Mouse (Mus musculus) CH12.LX (cell line): ENCODE data around the gene Pafah1b3. TPM values are rescaled to one million over a fixed set of nuclear protein-coding genes. Genes with fewer than 3 reads are reported as not detected.

Experiments used
- DNase-seq: peaks from one replicate; pipeline ENCODE4 v3.0.0-alpha.2; 2013; ENCODE audit errors: extremely low read depth
- H3K27ac ChIP-seq: 2 replicates; pipeline ENCODE4 v1.5.1; 2012; ENCODE audit warnings: low read depth, mild to moderate bottlenecking, control low read depth, moderate library complexity; ENCODE audit not compliant: insufficient read depth
- H3K27me3 ChIP-seq: replicated peaks from 2 replicates; pipeline ENCODE3; 2012; ENCODE audit warnings: inconsistent platforms
- H3K36me3 ChIP-seq, 2 experiments: replicated peaks in 1 of 2; 2 replicates each; pipeline versions ENCODE3 to v1.6.1; 2012; ENCODE audit warnings: inconsistent platforms in 1 of 2, low read length in 1 of 2, mild to moderate bottlenecking in 1 of 2, mixed read lengths in 1 of 2, moderate library complexity in 1 of 2; ENCODE audit not compliant: control insufficient read depth in 1 of 2, insufficient read depth in 1 of 2
- H3K4me1 ChIP-seq, 2 experiments: 2 replicates each; pipeline ENCODE4 v1.6.1; 2012; ENCODE audit warnings: inconsistent platforms in 1 of 2, moderate library complexity in 1 of 2; ENCODE audit not compliant: insufficient read depth in 2 of 2, control insufficient read depth in 1 of 2
- H3K4me2 ChIP-seq: 2 replicates; pipeline ENCODE4 v1.6.1; 2012; ENCODE audit warnings: low read depth, mild to moderate bottlenecking, control low read depth; ENCODE audit not compliant: poor library complexity, insufficient read depth, severe bottlenecking
- H3K4me3 ChIP-seq, 3 experiments: fragments of 150-350 bp in 1 of 3; sonication (generic) in 1 of 3; replicated peaks in 1 of 3; 2 replicates each; pipeline versions ENCODE3 to v1.5.1; 2011 to 2012; ENCODE audit warnings: low read depth in 2 of 3, low read length in 2 of 3, mild to moderate bottlenecking in 2 of 3, moderate library complexity in 2 of 3, control low read depth in 1 of 3, improper control_type of control experiment in 1 of 3, inconsistent platforms in 1 of 3, mixed read lengths in 1 of 3; ENCODE audit not compliant: poor library complexity in 1 of 3
- H3K79me2 ChIP-seq: replicated peaks from 2 replicates; pipeline ENCODE4 v1.6.1; 2012; ENCODE audit warnings: mild to moderate bottlenecking, moderate library complexity; ENCODE audit not compliant: control insufficient read depth, poor library complexity, insufficient read depth, severe bottlenecking; ENCODE audit errors: extremely low read depth
- H3K9ac ChIP-seq: 2 replicates; pipeline ENCODE4 v1.6.1; 2012; ENCODE audit warnings: low read depth, mild to moderate bottlenecking, control low read depth, moderate library complexity; ENCODE audit not compliant: insufficient read depth
- H3K9me3 ChIP-seq: replicated peaks from 2 replicates; pipeline ENCODE3; 2012; ENCODE audit warnings: low read length, inconsistent platforms, mixed read lengths
- BHLHE40 ChIP-seq: IDR thresholded peaks from 2 replicates; pipeline ENCODE4 v1.6.1; 2011; ENCODE audit warnings: mild to moderate bottlenecking, low read depth, low read length, improper control_type of control experiment
- CHD2 ChIP-seq: IDR thresholded peaks from 2 replicates; pipeline ENCODE4 v1.6.1; 2011; ENCODE audit warnings: low read length, improper control_type of control experiment
- CTCF ChIP-seq, 2 experiments: IDR thresholded peaks in 1 of 2; conservative IDR thresholded peaks in 1 of 2; 2 replicates each; pipeline ENCODE4 v1.5.1; 2011 to 2012; ENCODE audit warnings: low read depth in 2 of 2, low read length in 2 of 2, improper control_type of control experiment in 1 of 2, inconsistent platforms in 1 of 2, mild to moderate bottlenecking in 1 of 2, moderate library complexity in 1 of 2
- ELF1 ChIP-seq: IDR thresholded peaks from 2 replicates; pipeline ENCODE4 v1.6.1; 2014; ENCODE audit warnings: low read depth, mild to moderate bottlenecking, inconsistent platforms, low read length, improper control_type of control experiment
- ETS1 ChIP-seq: conservative IDR thresholded peaks from 2 replicates; pipeline ENCODE4 v1.6.1; 2012; ENCODE audit warnings: low read depth, mild to moderate bottlenecking, inconsistent platforms, low read length, improper control_type of control experiment, moderate library complexity
- KAT2A ChIP-seq: IDR thresholded peaks from 2 replicates; pipeline ENCODE4 v1.6.1; 2012; ENCODE audit warnings: low read length, improper control_type of control experiment, inconsistent platforms; ENCODE audit not compliant: insufficient replicate concordance
- MAFK ChIP-seq: IDR thresholded peaks from 2 replicates; pipeline ENCODE4 v1.6.1; 2011; ENCODE audit warnings: low read length, improper control_type of control experiment; ENCODE audit not compliant: insufficient replicate concordance
- MAX ChIP-seq: IDR thresholded peaks from 2 replicates; pipeline ENCODE4 v1.6.1; 2011; ENCODE audit warnings: low read length, improper control_type of control experiment
- MEF2A ChIP-seq: IDR thresholded peaks from 2 replicates; pipeline ENCODE4 v1.6.1; 2014; ENCODE audit warnings: low read depth, mild to moderate bottlenecking, inconsistent platforms, low read length, improper control_type of control experiment, borderline replicate concordance
- MXI1 ChIP-seq: IDR thresholded peaks from 2 replicates; pipeline ENCODE4 v1.6.1; 2011; ENCODE audit warnings: mild to moderate bottlenecking, low read depth, low read length, improper control_type of control experiment
- NRF1 ChIP-seq: IDR thresholded peaks from 2 replicates; pipeline ENCODE4 v1.6.1; 2014; ENCODE audit warnings: low read depth, mild to moderate bottlenecking, inconsistent platforms, low read length, improper control_type of control experiment, moderate library complexity
- PAX5 ChIP-seq: IDR thresholded peaks from 2 replicates; pipeline ENCODE4 v1.6.1; 2012; ENCODE audit warnings: low read length, inconsistent platforms, mixed read lengths
- ZC3H11A ChIP-seq: IDR thresholded peaks from 2 replicates; pipeline ENCODE4 v1.6.1; 2012; ENCODE audit warnings: low read depth, mild to moderate bottlenecking, inconsistent platforms, low read length, improper control_type of control experiment
- dilution Hi-C: fragments of 300-500 bp; cut with MboI; formaldehyde crosslinking; loops from 2 replicates; pipeline ENCODE4 v1.14.3; 2020; ENCODE audit warnings: low sequenced_read_pairs; ENCODE audit not compliant: extremely low pct_unique_long_range_greater_than_20kb, extremely low pct_ligation_motif_present
- in situ Hi-C: fragments of 300-500 bp; cut with MboI; formaldehyde crosslinking; loops from 3 replicates; pipeline ENCODE4 v1.14.3; 2019; ENCODE audit warnings: low sequenced_read_pairs, low pct_ligation_motif_present, low pct_unique_long_range_greater_than_20kb, mixed read lengths
- polyA plus RNA-seq: library from polyadenylated mRNA; unstranded; fragments of >175 nt; gene quantifications from 2 replicates; pipeline ENCODE4 v1.2.1, GENCODE M21; 2012; ENCODE audit warnings: low read depth; ENCODE audit not compliant: insufficient read length
- total RNA-seq, 2 experiments: library from RNA; depleted of rRNA; stranded (reverse); fragments of 300-350 nt in 1 of 2; fragments of >200 nt in 1 of 2; gene quantifications; 2 replicates each; pipeline ENCODE4 v1.2.3; 2012 to 2014

The Pafah1b3 gene
- total and polyA plus RNA-seq, 3 experiments = 5.9 to 50.2 (median 17.6) TPM

DNA sequence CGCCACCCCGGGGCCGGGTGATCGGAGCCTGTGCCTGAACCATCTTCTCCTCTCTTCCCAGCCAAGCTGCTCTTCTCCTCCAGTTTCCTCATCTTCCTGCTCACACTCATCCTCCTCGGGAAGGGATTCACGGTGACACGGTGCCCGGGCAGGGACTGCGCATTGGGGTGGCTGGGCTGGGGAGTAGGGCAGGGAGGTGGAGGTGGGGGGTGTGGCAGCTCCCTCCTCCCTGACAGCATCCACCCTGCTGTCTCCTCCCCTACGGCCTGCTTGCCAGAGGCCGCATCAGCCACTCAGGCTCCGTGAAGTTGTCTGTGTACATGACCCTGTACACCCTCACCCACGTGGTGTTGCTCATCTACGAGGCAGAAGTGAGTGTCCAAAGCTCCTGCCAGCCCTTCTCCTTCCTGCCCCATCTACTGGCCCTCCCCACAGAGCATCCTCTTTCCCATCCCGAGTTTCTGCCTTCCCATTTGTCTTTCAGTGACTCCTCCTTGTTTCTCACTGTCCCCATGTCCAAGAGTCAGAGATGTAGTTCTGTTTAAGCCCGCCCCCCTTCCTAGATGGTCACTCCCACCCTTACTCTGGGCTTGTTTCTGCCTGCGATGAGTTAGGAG, 11.0 kb upstream of the Pafah1b3 start:
- TF ChIP-seq ZC3H11A = no peak
- TF ChIP-seq MEF2A = no peak
- no peak for TF ChIP-seq ELF1
- no peak for TF ChIP-seq MXI1
- no peak for TF ChIP-seq CHD2
- H3K9me3 ChIP-seq = no peaks in the 10 kb centered on the region
- no peak overlapping the region for H3K4me3 ChIP-seq
- peaks cover 87% of the 10 kb centered on the region for H3K27me3 ChIP-seq
- H3K4me1 ChIP-seq = peaks cover 0 to 3% of the 10 kb centered on the region in 2 experiments; a peak in 2 of 4 replicates
- in situ Hi-C loops (no loop called here), dilution Hi-C loops (no loop called here)
- DNase-seq = no peak
- H3K9ac ChIP-seq = no peak overlapping the region
- no peaks in the 10 kb centered on the region for H3K79me2 ChIP-seq
- H3K4me2 ChIP-seq = no peak overlapping the region
- no peak overlapping the region for H3K27ac ChIP-seq
- H3K36me3 ChIP-seq = no peaks in the 10 kb centered on the region

DNA sequence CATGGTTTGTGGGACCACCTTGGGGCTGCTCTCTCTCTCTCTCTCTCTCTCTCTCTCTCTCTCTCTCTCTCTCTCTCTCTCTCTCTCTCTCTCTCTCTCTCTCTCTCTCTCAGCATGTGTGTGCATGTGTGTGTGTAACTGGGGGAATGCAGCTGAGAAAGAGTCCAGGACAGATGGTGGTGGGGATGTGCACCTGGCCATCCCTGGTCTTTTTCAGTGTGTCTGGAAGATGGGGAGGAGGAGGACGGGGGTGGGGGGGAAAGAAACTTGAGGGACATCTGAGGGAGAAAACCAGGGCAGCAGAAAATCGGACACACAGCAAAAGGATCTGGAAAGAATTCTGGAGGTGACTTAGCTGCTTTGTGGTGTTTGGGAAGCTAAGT, 8.8 kb upstream of the Pafah1b3 start:
- TF ChIP-seq NRF1 (no peak), MAX (no peak), CTCF (conservative IDR thresholded peaks at IDR 0.05 in 1 of 2, IDR thresholded peaks at IDR 0.05 in 1 of 2; ENCODE audit: low read depth in 2 of 2, low read length in 2 of 2) (no peak), BHLHE40 (no peak)
- Histone ChIP-seq H3K36me3 (no peaks in the 10 kb centered on the region), H3K4me1 (no peaks in the 10 kb centered on the region), H3K4me3 (no peak overlapping the region), H3K9ac (no peak overlapping the region), H3K27me3 (peaks cover 83% of the 10 kb centered on the region), H3K9me3 (no peaks in the 10 kb centered on the region), H3K27ac (no peak overlapping the region), H3K79me2 (no peaks in the 10 kb centered on the region), H3K4me2 (no peak overlapping the region)
- in situ Hi-C loops = no loop called here
- DNase-seq = no peak
- dilution Hi-C loops = no loop called here

DNA sequence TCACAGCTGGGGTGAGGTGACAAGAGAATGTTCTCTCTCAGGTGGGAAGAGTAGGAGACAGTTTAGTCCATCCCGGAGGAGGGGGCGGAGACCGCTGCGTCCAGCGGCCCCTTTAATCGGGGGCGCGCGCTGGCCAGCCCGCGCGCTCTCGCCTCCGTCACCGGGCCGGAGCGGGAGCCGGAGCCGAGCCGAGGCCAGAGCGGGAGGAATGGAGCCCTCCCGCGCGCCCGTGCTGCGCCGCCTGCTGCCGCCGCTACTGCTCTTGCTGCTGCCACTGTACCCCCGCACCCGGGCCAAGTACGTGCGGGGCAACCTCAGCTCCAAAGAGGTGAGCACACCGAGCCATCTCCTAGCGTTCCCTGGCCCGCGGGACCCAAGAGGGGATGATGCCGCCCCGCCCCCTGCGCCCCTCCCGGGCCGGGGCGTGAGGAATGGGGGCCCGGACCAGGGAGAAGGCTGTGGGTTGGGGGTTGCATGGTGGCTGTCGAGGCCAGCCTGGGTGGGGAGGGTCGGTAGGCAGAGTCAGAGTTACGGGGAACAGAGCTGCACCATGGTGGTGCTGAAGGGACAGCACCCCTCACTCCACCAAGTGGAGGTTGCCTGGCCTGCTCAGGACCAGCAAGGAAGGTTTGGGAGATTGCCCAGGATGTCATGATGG, 8.3 kb upstream of the Pafah1b3 start, which contains the start of gene Tmem145:
Gene Tmem145, plus strand, starts transcription at position 151 of the 658 bp plus-strand sequence.
- dilution Hi-C loops = no loop called here
- no peak within 1 kb of the TSS for H3K4me2 ChIP-seq
- peaks cover 78% of the 10 kb centered on the region for H3K27me3 ChIP-seq
- no peaks in the 10 kb centered on the region for H3K4me1 ChIP-seq
- no peaks in the 10 kb centered on the region for H3K9me3 ChIP-seq
- H3K36me3 ChIP-seq = no peaks in the 10 kb centered on the region
- DNase-seq = no peak
- no peak within 1 kb of the TSS for H3K4me3 ChIP-seq
- H3K9ac ChIP-seq = no peak within 1 kb of the TSS
- TF ChIP-seq MXI1 = no peak
- no peak for TF ChIP-seq CHD2
- TF ChIP-seq ETS1 = no peak
- TF ChIP-seq PAX5 = no peak
- no peak for TF ChIP-seq KAT2A
- no peak for TF ChIP-seq MAFK
- H3K79me2 ChIP-seq = no peaks in the 10 kb centered on the region
- no peak within 1 kb of the TSS for H3K27ac ChIP-seq
- in situ Hi-C loops = no loop called here
